Mouse (Mus musculus): ENCODE data around the gene Ints3.

Ints3 gene

GRCm38 (mm10) chr3:90433381-90434020 is at the start of gene Ints3:
Gene Ints3, minus strand, starts transcription at chr3:90433622.
- DNase-seq, result peak; percentile 100

- DNase-seq, result peak; percentile 99
Measured at GRCm38 (mm10) chr3:90475831-90476611, 42.6 kb upstream of the Ints3 start, which contains the start of gene Ilf2. Gene Ilf2, plus strand, starts transcription at chr3:90476126.

GRCm38 (mm10) chr3:90475151-90475830 is 41.9 kb upstream of the Ints3 start:
- no peak for DNase-seq

GRCm38 (mm10) chr3:90472213-90472612 is 38.8 kb upstream of the Ints3 start:
- DNase-seq, result peak; percentile 75

- no peak for DNase-seq
Measured at GRCm38 (mm10) chr3:90467618-90468300, 34.3 kb upstream of the Ints3 start.

- DNase-seq, result peak; percentile 80
Measured at GRCm38 (mm10) chr3:90466311-90466766, 32.9 kb upstream of the Ints3 start.

- peak; percentile 45 for DNase-seq
Measured at GRCm38 (mm10) chr3:90465686-90466310, 32.4 kb upstream of the Ints3 start, which contains the start of gene Npr1. Gene Npr1, minus strand, starts transcription at chr3:90465866.

GRCm38 (mm10) chr3:90465081-90465685 is 31.8 kb upstream of the Ints3 start:
- DNase-seq, result no peak

- DNase-seq, result no peak
Measured at GRCm38 (mm10) chr3:90464552-90465080, 31.2 kb upstream of the Ints3 start.

- no peak for DNase-seq
Measured at GRCm38 (mm10) chr3:90462579-90462978, 29.2 kb upstream of the Ints3 start.

- no peak for DNase-seq
Measured at GRCm38 (mm10) chr3:90461935-90462334, 28.5 kb upstream of the Ints3 start.

- DNase-seq, result no peak
Measured at GRCm38 (mm10) chr3:90460315-90460714, 26.9 kb upstream of the Ints3 start.

- DNase-seq, result no peak
Measured at GRCm38 (mm10) chr3:90459727-90460126, 26.3 kb upstream of the Ints3 start.

- no peak for DNase-seq
Measured at GRCm38 (mm10) chr3:90454931-90455330, 21.5 kb upstream of the Ints3 start.

- no peak for DNase-seq
Measured at GRCm38 (mm10) chr3:90451396-90452095, 18.1 kb upstream of the Ints3 start.

- DNase-seq, result no peak
Measured at GRCm38 (mm10) chr3:90450874-90451273, 17.5 kb upstream of the Ints3 start.

GRCm38 (mm10) chr3:90448626-90449025 is 15.2 kb upstream of the Ints3 start:
- no peak for DNase-seq

- DNase-seq, result peak; percentile 55
Measured at GRCm38 (mm10) chr3:90447123-90447494, 13.7 kb upstream of the Ints3 start.

GRCm38 (mm10) chr3:90446389-90447122 is 13.1 kb upstream of the Ints3 start:
- peak; percentile 92 for DNase-seq

All from kidney, adult 9 months (tissue).